Mouse (Mus musculus) urinary bladder, postnatal 0 days (tissue): ENCODE measurements around the gene Ifnk. TPM values are rescaled to one million over a fixed set of nuclear protein-coding genes. Genes with fewer than 3 reads are reported as not detected.

Source experiments
- polyA plus RNA-seq: library from polyadenylated mRNA; unstranded; fragments of >200 nt; fragmentation: Nextera tagmentation; extraction: Ambion mirVana; gene quantifications from 2 replicates; pipeline ENCODE4 v1.2.1, GENCODE M21; 2015

Ifnk gene
- 0.22 TPM in 1 of 2 replicates, not detected in the other for polyA plus RNA-seq

GRCm38 (mm10) chr4:35151756-35152155 lies at the start of gene Ifnk:
Ifnk (plus strand) TSS chr4:35152056.

GRCm38 (mm10) chr4:35156751-35157611 lies 5.1 kb downstream of the Ifnk start, which contains the start of gene Mob3b:
Mob3b (minus strand) TSS chr4:35157484.

Other genes with a start within 250 kb of the Ifnk start
- gene Mob3b, start 5.4 kb downstream of the Ifnk start, polyA plus RNA-seq = 3.3 and 4.1 TPM in 2 replicates
- 6.2 and 6.6 TPM in 2 replicates for gene C9orf72, start 74.1 kb downstream of the Ifnk start, polyA plus RNA-seq